Mouse (Mus musculus): ENCODE results near the gene Vstm4. TPM values are rescaled to one million over a fixed set of nuclear protein-coding genes. Genes with fewer than 3 reads are reported as not detected.

The Vstm4 gene
- polyA plus RNA-seq, 1 experiment from 2014 or later, result 5.2 TPM

Other genes with a start within 250 kb of the Vstm4 start
- 0.21 and 0.26 TPM in 2 replicates for gene 3425401B19Rik, start 171.5 kb upstream of the Vstm4 start, polyA plus RNA-seq (2014; fragmentation: Nextera tagmentation; extraction: Ambion mirVana)
- 0.46 and 0.72 TPM in 2 replicates for gene Tmem273, start 70.8 kb upstream of the Vstm4 start, polyA plus RNA-seq (2014; fragmentation: Nextera tagmentation; extraction: Ambion mirVana)
- gene Fam170b, start 22.8 kb upstream of the Vstm4 start, polyA plus RNA-seq (2014; fragmentation: Nextera tagmentation; extraction: Ambion mirVana), result not detected in 2 replicates
- 0.31 and 0.46 TPM in 2 replicates for gene Lrrc18, start 134.6 kb downstream of the Vstm4 start, polyA plus RNA-seq (2014; fragmentation: Nextera tagmentation; extraction: Ambion mirVana)